ENCODE assay signal across 9 mouse cellular contexts in genomic region chr14:118987523-118988496, GRCm38 (mm10). TPM values are rescaled to one million over a fixed set of nuclear protein-coding genes. Genes with fewer than 3 reads are reported as not detected.
A peak's percentile ranks its signal among the peaks of the same experiment; 100 is the strongest.
DNase-seq lines count a peak whose midpoint lies in the region; ATAC-seq and TF ChIP-seq lines count a peak whose summit lies in the region.
"Had no signal": no experiment of that assay in that cellular context is flagged by ENCODE, and none has a peak within 500 bp of the region (broad histone marks: within the 10 kb centered on the region; RNA-seq: fewer than 3 reads in every experiment).

No protein-coding gene starts in this region.

- H3K4me2 ChIP-seq in kidney, embryonic 15.5 days, result no peak overlapping the region
- 0 out of 2 replicates have a peak overlapping the region, but pooled peaks have one; percentile 4 for H3K4me2 ChIP-seq in hindbrain, embryonic 13.5 days
- 0 out of 2 replicates have a peak overlapping the region, but pooled peaks have one; percentile 7 for H3K4me2 ChIP-seq in midbrain, embryonic 14.5 days (ENCODE audit: low read length)
- H3K4me2 ChIP-seq: neural tube, embryonic 13.5 days had no signal

- no peak for TF ChIP-seq POLR2A in brain, embryonic 14.5 days (IDR thresholded peaks at IDR 0.05; ENCODE audit: borderline replicate concordance, extremely low read depth, insufficient read depth, insufficient read length, poor library complexity, severe bottlenecking)

- no peaks in the 10 kb centered on the region for H3K4me1 ChIP-seq in kidney, embryonic 15.5 days
- no peaks in the 10 kb centered on the region for H3K4me1 ChIP-seq in hindbrain, embryonic 13.5 days (replicated peaks)
- H3K4me1 ChIP-seq in midbrain, embryonic 14.5 days (ENCODE audit: control insufficient read depth, insufficient read depth, low read length), result no peaks in the 10 kb centered on the region
- H3K4me1 ChIP-seq: neural tube, embryonic 13.5 days had no signal

- no peak for TF ChIP-seq CTCF in brain, embryonic 14.5 days (IDR thresholded peaks at IDR 0.05; ENCODE audit: borderline replicate concordance, extremely low read depth, insufficient read depth, insufficient read length)

- peak; percentile 73 for ATAC-seq in kidney, embryonic 15.5 days (replicated peaks; ENCODE audit: low FRiP score)
- ATAC-seq in hindbrain, embryonic 13.5 days (ENCODE audit: low FRiP score), result peak; percentile 80
- no peak for ATAC-seq in midbrain, embryonic 14.5 days (ENCODE audit: low FRiP score, low TSS enrichment)

- H3K4me3 ChIP-seq in kidney, embryonic 15.5 days (replicated peaks), result no peak overlapping the region
- no peak overlapping the region for H3K4me3 ChIP-seq in hindbrain, embryonic 13.5 days
- no peak overlapping the region for H3K4me3 ChIP-seq in midbrain, embryonic 14.5 days (replicated peaks; ENCODE audit: low read depth, low read length)
- H3K4me3 ChIP-seq: neural tube, embryonic 13.5 days had no signal

- DNase-seq in kidney, adult 9 months, result no peak
- DNase-seq in brain, embryonic 14.5 days (ENCODE audit: low read depth), result peak; percentile 30
- peak; percentile 32 for DNase-seq in midbrain, embryonic 14.5 days
- no peak for DNase-seq in frontal cortex, postnatal 10 days (ENCODE audit: low spot score in 2 of 2)
- no peak for DNase-seq in natural killer cell, adult 2 months (ENCODE audit: low spot score in 2 of 2)
- DNase-seq in thymus, postnatal 4 days, result no peak

- H3K36me3 ChIP-seq in kidney, embryonic 15.5 days, result peaks cover 24% of the 10 kb centered on the region
- peaks cover 36% of the 10 kb centered on the region for H3K36me3 ChIP-seq in hindbrain, embryonic 13.5 days
- peaks cover 30% of the 10 kb centered on the region for H3K36me3 ChIP-seq in midbrain, embryonic 14.5 days (ENCODE audit: control insufficient read depth, insufficient read depth, low read length)

- H3K9me3 ChIP-seq in kidney, embryonic 15.5 days (replicated peaks), result no peaks in the 10 kb centered on the region
- no peaks in the 10 kb centered on the region for H3K9me3 ChIP-seq in hindbrain, embryonic 13.5 days
- H3K9me3 ChIP-seq in midbrain, embryonic 14.5 days (ENCODE audit: control insufficient read depth, low read length), result no peaks in the 10 kb centered on the region
- H3K9me3 ChIP-seq: neural tube, embryonic 13.5 days had no signal

- no peak overlapping the region for H3K27ac ChIP-seq in kidney, embryonic 15.5 days
- H3K27ac ChIP-seq in hindbrain, embryonic 13.5 days, result no peak overlapping the region
- H3K27ac ChIP-seq in midbrain, embryonic 14.5 days (replicated peaks; ENCODE audit: low read depth, low read length), result no peak overlapping the region
- H3K27ac ChIP-seq: neural tube, embryonic 13.5 days had no signal

- WGBS in kidney, embryonic 15.5 days, result 64% methylated on average over 13 of the region's 13 CpGs
- WGBS in hindbrain, embryonic 13.5 days, result 56% methylated on average over 13 of the region's 13 CpGs
- WGBS in midbrain, embryonic 14.5 days, result 59% methylated on average over 13 of the region's 13 CpGs

- no peaks in the 10 kb centered on the region for H3K27me3 ChIP-seq in kidney, embryonic 15.5 days
- no peaks in the 10 kb centered on the region for H3K27me3 ChIP-seq in hindbrain, embryonic 13.5 days
- H3K27me3 ChIP-seq in midbrain, embryonic 14.5 days (ENCODE audit: control insufficient read depth, insufficient read depth, low read length), result no peaks in the 10 kb centered on the region
- H3K27me3 ChIP-seq: neural tube, embryonic 13.5 days had no signal

- H3K9ac ChIP-seq in kidney, embryonic 15.5 days, result no peak overlapping the region
- H3K9ac ChIP-seq in hindbrain, embryonic 13.5 days, result no peak overlapping the region
- no peak overlapping the region for H3K9ac ChIP-seq in midbrain, embryonic 14.5 days (replicated peaks; ENCODE audit: low read length)
- H3K9ac ChIP-seq: neural tube, embryonic 13.5 days had no signal

RNA-seq across cellular contexts. Expression of gene Dnajc3, which starts 50.0 kb away (rescaled TPM):
- polyA plus RNA-seq in kidney, embryonic 15.5 days (2015; fragmentation: Nextera tagmentation; extraction: Ambion mirVana), result 45.8 and 48.9 TPM in 2 replicates
- polyA plus RNA-seq in brain, embryonic 14.5 days (2012; rRNA removed), result 11.3 and 13.1 TPM in 2 replicates
- polyA plus RNA-seq in hindbrain, embryonic 13.5 days (2015; fragmentation: Nextera tagmentation; extraction: Ambion mirVana), result 20.3 and 21.5 TPM in 2 replicates
- 17.7 and 21.9 TPM in 2 replicates for polyA plus RNA-seq in midbrain, embryonic 14.5 days (2014; fragmentation: Nextera tagmentation; extraction: Ambion mirVana)

Comparison
In these comparisons a context has a peak if more than half of its experiments do, and no peak if none do; other contexts are left out.
1. DNase-seq: peak in brain, embryonic 14.5 days (single experiment) and midbrain, embryonic 14.5 days (single experiment); none in kidney, adult 9 months (single experiment), frontal cortex, postnatal 10 days (0 of 2), natural killer cell, adult 2 months (0 of 2) and thymus, postnatal 4 days (single experiment).